Mouse (Mus musculus): ENCODE measurements at regions not wholly inside any gene's neighbourhood (a gene's known extent, or its start where the extent isn't known, plus 50 kb on each side); places are given as distances from the start of the nearest gene placed in this dataset.

DNA sequence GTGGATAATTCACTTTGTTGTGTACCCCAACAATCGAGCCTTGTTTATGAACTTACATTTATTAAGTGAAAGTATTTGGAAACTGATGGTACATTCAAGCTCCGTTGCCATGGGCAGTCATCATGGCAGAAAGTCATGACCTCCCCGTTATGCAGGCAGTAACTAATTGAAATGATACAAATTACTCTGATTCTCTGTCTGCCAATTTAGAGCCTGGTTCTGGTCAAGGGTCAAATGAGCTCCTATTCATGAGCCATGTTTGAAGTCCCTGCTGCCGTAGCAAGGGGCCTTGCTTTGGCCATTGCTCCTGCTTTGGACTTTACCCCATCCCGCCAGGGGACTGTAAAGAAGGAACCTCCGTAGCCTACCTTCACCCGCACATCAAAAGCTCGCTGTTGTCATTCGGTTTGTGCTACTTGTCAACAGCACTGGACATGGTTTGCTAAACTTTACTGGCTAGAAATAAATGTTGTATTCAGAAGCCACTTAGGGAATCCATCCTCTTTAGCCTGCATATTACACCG, 152.8 kb upstream of the Foxd3 start:
- Histone ChIP-seq H3K36me3 (no peaks in the 10 kb centered on the region), H3K4me2 (no peak overlapping the region), H3K4me3 (no peak overlapping the region), H3K27ac (replicated peaks) (no peak overlapping the region), H3K27me3 (replicated peaks) (no peaks in the 10 kb centered on the region), H3K4me1 (no peaks in the 10 kb centered on the region), H3K9me3 (no peaks in the 10 kb centered on the region), H3K9ac (no peak overlapping the region)
- 82% methylated on average over 10 of the region's 10 CpGs for WGBS
- no peak for ATAC-seq (ENCODE audit: extremely low read depth, insufficient number of reproducible peaks, low FRiP score, low TSS enrichment)

DNA sequence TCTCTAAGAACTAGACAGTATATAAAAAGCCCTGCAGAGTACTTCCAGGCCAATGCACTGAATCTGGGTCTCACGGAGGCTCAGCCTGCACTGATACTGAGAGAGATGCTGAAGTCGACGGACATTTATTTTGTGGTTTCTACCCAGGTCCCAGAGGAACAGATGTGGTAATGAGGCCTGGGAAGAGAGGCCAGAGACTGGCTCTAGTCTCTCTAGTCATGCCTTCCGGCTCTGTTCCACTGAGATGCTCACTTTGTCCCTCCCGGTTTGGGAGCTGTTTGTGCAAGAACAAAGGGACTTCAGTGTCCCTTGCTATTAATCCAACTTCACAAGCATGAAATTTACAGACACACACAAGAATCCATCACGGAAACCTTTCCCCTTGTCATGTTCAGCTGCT, 144.1 kb upstream of the Foxd3 start:
- Histone ChIP-seq H3K4me2 (no peak overlapping the region), H3K4me1 (no peaks in the 10 kb centered on the region)
- WGBS, result 74% methylated on average over 6 of the region's 6 CpGs

DNA sequence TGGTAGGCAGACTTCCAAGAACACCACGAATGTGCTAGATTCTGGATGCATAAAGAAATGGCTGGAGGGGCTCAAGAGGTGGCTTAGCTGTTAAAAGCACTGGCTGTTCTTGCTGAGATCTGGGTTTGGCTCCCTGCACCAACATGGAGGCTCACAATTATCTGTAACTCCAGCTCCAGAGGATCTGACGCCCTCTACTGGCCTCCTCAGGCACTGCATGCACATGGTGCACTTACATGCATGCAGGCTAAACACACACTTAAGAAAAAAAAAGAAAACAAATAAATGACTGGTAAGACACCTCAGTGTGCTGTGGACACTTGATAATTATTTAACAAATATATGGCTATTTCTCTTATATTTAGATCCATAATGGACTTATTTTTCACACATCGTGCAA, 139.2 kb upstream of the Foxd3 start:
- H3K4me3 ChIP-seq, result no peak overlapping the region
- no peak overlapping the region for H3K9ac ChIP-seq
- WGBS, result 68% methylated on average over 3 of the region's 3 CpGs
- H3K4me2 ChIP-seq, result no peak overlapping the region
- no peaks in the 10 kb centered on the region for H3K36me3 ChIP-seq
- H3K4me1 ChIP-seq, result no peaks in the 10 kb centered on the region
- no peak overlapping the region for H3K27ac ChIP-seq (replicated peaks)
- ATAC-seq (ENCODE audit: extremely low read depth, insufficient number of reproducible peaks, low FRiP score, low TSS enrichment), result no peak
- no peaks in the 10 kb centered on the region for H3K9me3 ChIP-seq
- H3K27me3 ChIP-seq (replicated peaks), result no peaks in the 10 kb centered on the region

More for the DNA sequence above, 144.1 kb upstream of the Foxd3 start:
- Histone ChIP-seq H3K9ac (no peak overlapping the region), H3K27ac (replicated peaks) (no peak overlapping the region), H3K9me3 (no peaks in the 10 kb centered on the region), H3K36me3 (no peaks in the 10 kb centered on the region), H3K27me3 (replicated peaks) (no peaks in the 10 kb centered on the region), H3K4me3 (no peak overlapping the region)
- ATAC-seq (ENCODE audit: extremely low read depth, insufficient number of reproducible peaks, low FRiP score, low TSS enrichment), result no peak

DNA sequence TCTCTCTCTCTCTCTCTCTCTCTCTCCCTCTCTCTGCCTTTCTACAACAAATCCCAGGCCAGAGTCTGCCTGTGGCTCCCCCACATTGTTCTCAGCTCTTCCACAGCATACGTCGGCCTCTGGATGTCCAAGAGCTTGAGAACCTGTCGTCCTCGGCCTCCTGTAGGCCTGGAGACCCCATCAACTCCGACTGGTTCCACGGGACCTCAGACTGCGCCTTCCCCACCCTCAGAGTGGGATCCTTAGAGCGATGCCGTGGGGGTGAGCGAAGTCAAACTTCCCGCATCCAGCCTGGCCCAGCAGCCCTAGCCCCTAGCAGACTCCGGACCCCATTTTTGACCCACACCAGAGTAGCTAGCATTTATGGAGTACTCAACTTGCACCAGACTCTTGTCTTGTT, 128.7 kb upstream of the Foxd3 start:
- H3K27ac ChIP-seq (replicated peaks), result no peak overlapping the region
- H3K4me1 ChIP-seq, result no peaks in the 10 kb centered on the region
- H3K4me2 ChIP-seq, result no peak overlapping the region
- no peak overlapping the region for H3K4me3 ChIP-seq
- WGBS, result 77% methylated on average over 12 of the region's 12 CpGs
- ATAC-seq (ENCODE audit: extremely low read depth, insufficient number of reproducible peaks, low FRiP score, low TSS enrichment), result no peak
- H3K9me3 ChIP-seq, result no peaks in the 10 kb centered on the region
- H3K27me3 ChIP-seq (replicated peaks), result no peaks in the 10 kb centered on the region
- no peak overlapping the region for H3K9ac ChIP-seq
- no peaks in the 10 kb centered on the region for H3K36me3 ChIP-seq

DNA sequence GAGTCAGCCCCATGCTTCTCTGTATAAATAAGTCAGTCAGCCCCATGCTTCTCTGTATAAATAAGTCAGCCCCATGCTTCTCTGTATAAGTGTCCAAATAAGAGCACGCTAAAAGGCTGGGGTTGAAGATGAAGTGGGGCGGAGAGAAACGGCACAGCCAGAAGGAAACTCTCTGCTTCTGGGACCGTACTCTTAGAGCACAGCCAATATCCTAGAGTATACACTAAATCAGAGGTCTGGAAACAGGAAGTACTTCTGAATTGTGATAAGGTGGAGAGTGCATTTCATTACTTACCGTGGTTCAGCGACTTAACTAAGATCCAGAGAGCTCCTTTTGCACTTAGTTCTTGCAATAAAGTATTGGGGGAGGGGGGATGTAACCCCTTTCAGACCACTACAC, 112.1 kb upstream of the Foxd3 start:
- WGBS, result 46% methylated on average over 6 of the region's 6 CpGs
- Histone ChIP-seq H3K4me3 (no peak overlapping the region), H3K9me3 (0 out of 2 replicates have a peak, but pooled peaks cover 3% of the 10 kb centered on the region), H3K4me2 (no peak overlapping the region), H3K9ac (no peak overlapping the region), H3K4me1 (no peaks in the 10 kb centered on the region), H3K27ac (replicated peaks) (no peak overlapping the region), H3K36me3 (no peaks in the 10 kb centered on the region), H3K27me3 (replicated peaks) (0 out of 2 replicates have a peak, but pooled peaks cover 8% of the 10 kb centered on the region)
- ATAC-seq (ENCODE audit: extremely low read depth, insufficient number of reproducible peaks, low FRiP score, low TSS enrichment), result no peak

DNA sequence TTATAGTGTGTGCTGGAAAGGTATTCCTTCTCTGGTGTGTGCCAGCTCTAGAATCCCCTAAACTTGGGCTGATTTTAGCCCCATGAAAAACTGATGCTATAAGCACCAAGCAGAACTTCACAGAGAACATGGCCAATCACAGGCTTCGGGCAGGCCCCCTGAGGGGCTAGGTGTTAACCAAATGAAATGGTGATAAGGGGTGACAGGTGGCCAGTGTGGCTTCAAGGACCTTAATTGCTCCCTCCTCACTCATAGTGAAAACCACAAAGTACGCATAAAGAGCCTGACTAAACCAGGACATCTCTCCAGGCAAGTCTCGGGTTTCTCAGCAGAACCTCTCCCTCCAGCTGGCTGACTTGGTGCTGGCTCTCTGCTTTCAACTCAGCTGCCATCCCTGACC, 110.4 kb upstream of the Foxd3 start:
- Histone ChIP-seq H3K27me3 (replicated peaks) (0 out of 2 replicates have a peak, but pooled peaks cover 8% of the 10 kb centered on the region), H3K27ac (replicated peaks) (no peak overlapping the region), H3K4me2 (no peak overlapping the region), H3K9ac (no peak overlapping the region), H3K4me1 (no peaks in the 10 kb centered on the region), H3K9me3 (no peaks in the 10 kb centered on the region), H3K36me3 (no peaks in the 10 kb centered on the region), H3K4me3 (no peak overlapping the region)
- ATAC-seq (ENCODE audit: extremely low read depth, insufficient number of reproducible peaks, low FRiP score, low TSS enrichment), result no peak
- WGBS, result 13% methylated on average over 3 of the region's 3 CpGs

DNA sequence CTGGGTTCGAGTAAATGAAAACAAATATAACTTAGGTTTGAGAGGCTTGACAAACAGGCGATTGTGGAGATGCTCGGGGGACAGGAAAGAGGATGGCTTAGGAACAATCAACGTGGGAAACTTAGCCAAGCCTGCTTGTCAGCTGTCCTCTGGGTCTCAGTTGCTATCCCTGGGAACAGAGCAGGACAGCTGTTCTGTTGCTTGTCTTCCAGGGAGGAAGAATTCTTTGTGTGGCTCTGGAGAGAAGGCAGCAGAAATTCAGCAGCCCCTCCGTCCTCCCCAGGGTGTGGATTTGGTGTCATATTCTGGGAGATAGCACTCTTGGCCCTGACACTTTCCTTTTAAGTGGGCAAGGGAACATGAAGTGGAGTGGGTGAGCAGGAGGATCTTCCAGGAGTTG, 98.1 kb upstream of the Foxd3 start:
- H3K4me3 ChIP-seq, result no peak overlapping the region
- no peak overlapping the region for H3K4me2 ChIP-seq
- H3K9me3 ChIP-seq, result no peaks in the 10 kb centered on the region
- no peak overlapping the region for H3K27ac ChIP-seq (replicated peaks)
- 32% methylated on average over 5 of the region's 5 CpGs for WGBS
- H3K27me3 ChIP-seq (replicated peaks), result peaks cover 44% of the 10 kb centered on the region
- no peaks in the 10 kb centered on the region for H3K36me3 ChIP-seq
- H3K9ac ChIP-seq, result no peak overlapping the region
- no peak for ATAC-seq (ENCODE audit: extremely low read depth, insufficient number of reproducible peaks, low FRiP score, low TSS enrichment)
- no peaks in the 10 kb centered on the region for H3K4me1 ChIP-seq

DNA sequence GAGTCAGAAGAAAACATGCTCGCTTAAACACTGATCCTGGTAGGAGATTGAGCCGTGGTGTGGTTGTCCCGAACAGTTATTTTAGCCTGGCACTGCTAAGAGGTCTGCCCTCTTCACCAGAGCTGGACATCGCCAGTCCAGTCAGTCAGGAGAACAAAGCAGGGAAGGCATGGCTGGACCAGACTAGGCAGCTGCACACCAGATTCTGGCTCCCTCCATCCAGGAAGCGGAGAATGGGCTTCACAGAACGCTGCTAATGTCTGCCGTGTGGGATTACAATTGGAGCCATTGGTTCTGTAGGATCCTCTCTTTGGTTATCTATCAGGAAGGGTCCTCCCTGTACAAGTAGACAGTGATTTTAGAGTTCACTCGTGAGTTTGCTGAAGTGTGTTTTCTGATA, 95.5 kb upstream of the Foxd3 start:
- Histone ChIP-seq H3K4me2 (peak overlapping the region; percentile 42), H3K36me3 (no peaks in the 10 kb centered on the region), H3K27me3 (replicated peaks) (peaks cover 46% of the 10 kb centered on the region), H3K27ac (replicated peaks) (no peak overlapping the region), H3K4me3 (0 out of 2 replicates have a peak overlapping the region, but pooled peaks have one; percentile 8), H3K9ac (no peak overlapping the region), H3K4me1 (no peaks in the 10 kb centered on the region), H3K9me3 (no peaks in the 10 kb centered on the region)
- ATAC-seq (ENCODE audit: extremely low read depth, insufficient number of reproducible peaks, low FRiP score, low TSS enrichment), result no peak
- WGBS, result 26% methylated on average over 8 of the region's 8 CpGs

DNA sequence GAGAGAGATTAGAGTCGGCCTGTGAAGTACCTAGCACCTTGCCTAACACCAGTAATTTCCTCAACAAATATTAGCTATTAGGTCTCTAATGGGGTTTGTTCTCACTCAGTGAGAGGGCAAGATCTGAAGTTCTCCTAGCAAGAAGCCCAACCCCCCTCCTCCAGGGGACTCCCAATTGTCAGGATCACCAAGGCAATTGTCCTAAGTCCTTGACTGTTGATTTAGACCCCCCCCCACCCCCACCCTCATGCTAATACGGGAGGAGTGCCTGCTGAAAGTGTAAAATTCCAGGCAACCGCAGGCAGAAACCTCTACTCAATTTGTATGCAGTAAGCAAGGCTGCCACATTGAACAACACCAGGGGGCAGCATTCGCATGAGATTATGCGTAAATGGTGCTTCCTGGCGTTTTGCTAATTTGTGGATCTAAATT, 94.6 kb upstream of the Foxd3 start:
- no peak overlapping the region for H3K27ac ChIP-seq (replicated peaks)
- ATAC-seq (ENCODE audit: extremely low read depth, insufficient number of reproducible peaks, low FRiP score, low TSS enrichment), result no peak
- WGBS, result 6% methylated on average over 6 of the region's 6 CpGs

DNA sequence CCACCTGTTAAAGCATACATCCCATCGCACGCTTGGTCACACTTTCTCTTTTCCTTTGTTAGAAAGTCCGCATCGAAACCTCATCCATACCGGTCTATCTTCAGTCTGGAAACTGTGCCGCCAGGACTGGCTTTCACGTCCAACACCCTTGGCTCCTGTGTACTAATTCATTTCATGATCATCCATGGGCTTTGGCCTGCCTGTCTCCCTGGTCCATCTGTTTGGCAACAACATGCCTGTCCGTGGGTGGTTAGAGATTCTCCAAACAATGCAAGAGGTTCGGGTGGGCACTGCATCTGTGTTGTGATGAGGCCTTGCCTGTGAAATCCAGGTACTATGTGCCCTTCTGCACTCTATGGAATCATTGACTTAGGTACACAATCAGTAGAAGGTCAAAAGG, 90.7 kb upstream of the Foxd3 start:
- 83% methylated on average over 9 of the region's 9 CpGs for WGBS
- H3K36me3 ChIP-seq, result no peaks in the 10 kb centered on the region
- H3K4me1 ChIP-seq, result no peaks in the 10 kb centered on the region
- no peak overlapping the region for H3K4me2 ChIP-seq
- no peak overlapping the region for H3K4me3 ChIP-seq
- no peak for ATAC-seq (ENCODE audit: extremely low read depth, insufficient number of reproducible peaks, low FRiP score, low TSS enrichment)
- no peak overlapping the region for H3K9ac ChIP-seq
- no peaks in the 10 kb centered on the region for H3K9me3 ChIP-seq
- no peak overlapping the region for H3K27ac ChIP-seq (replicated peaks)
- peaks cover 28% of the 10 kb centered on the region for H3K27me3 ChIP-seq (replicated peaks)

More for the DNA sequence above, 94.6 kb upstream of the Foxd3 start:
- Histone ChIP-seq H3K9me3 (no peaks in the 10 kb centered on the region), H3K4me3 (no peak overlapping the region), H3K9ac (no peak overlapping the region), H3K4me2 (peak overlapping the region; percentile 42; the same call in 1 of the 2 replicates), H3K4me1 (no peaks in the 10 kb centered on the region), H3K36me3 (no peaks in the 10 kb centered on the region), H3K27me3 (replicated peaks) (peaks cover 46% of the 10 kb centered on the region)

DNA sequence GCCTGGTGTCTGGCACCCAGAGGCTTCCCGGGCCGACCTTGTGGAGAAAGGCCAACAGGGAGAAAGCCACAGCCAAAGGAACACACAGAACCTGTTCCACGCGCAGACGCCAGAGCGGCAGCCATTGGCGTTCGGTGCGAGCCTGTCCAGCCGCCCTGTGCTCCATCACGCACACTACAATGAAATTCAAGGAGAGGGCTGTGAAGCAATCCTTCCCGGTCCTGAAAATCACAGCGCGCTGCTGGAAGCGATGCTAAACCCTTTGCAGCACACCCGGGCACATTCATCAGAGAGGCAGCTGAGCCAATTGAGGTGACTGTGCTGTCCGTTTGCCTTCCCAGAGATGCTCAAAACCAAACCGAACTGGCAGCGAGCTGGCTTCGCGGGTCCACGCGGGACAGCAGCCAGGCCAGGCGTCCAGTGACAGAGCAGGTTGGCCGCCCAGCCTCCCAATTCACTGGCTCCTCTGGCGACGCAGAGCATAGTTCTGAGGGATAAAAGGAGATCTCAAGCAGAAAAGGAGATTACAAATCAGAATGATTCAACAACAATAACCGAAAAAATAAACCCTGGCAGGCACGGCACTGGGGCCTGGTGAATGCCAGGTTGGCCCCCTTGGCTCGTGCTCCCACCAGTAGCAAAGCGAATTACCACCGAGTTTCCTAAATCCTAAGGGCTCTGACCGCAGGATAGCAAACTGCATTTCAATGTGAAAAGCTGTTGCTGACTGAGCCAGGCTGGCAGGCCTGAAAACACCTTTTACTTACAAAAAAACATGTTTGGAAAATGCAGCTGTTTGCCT, 83.1 kb upstream of the Foxd3 start:
- Histone ChIP-seq H3K4me2 (peak overlapping the region; percentile 71), H3K36me3 (no peaks in the 10 kb centered on the region), H3K27me3 (replicated peaks) (peaks cover 32% of the 10 kb centered on the region), H3K4me3 (peak overlapping the region; percentile 42), H3K9ac (peak overlapping the region; percentile 65), H3K4me1 (peaks cover 11% of the 10 kb centered on the region), H3K9me3 (no peaks in the 10 kb centered on the region), H3K27ac (replicated peaks) (no peak overlapping the region)
- WGBS, result 4% methylated on average over 33 of the region's 33 CpGs
- no peak for ATAC-seq (ENCODE audit: extremely low read depth, insufficient number of reproducible peaks, low FRiP score, low TSS enrichment)

DNA sequence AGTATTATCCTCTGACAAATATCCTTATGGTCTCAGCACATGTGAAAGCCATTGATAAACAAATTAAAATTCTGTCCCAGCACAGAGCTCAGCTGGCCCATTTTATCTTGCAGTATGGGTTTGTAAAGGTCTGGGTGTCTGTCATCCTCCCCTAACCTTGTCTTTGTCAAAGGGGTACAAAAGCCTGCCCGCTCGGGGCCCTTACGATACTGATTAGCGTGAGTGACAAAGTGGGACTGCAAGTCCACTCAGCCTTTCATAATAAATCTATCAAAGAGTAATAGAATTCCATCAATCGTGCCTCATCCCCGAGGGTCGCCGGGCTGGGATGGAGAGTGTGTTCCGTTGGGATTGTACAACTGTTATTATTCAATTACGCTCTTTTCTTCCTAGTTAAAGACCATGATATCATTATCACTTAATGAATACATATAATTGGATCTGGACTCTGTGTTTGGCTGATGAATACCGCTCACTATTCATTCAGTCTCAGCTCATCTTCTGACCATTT, 82.0 kb upstream of the Foxd3 start:
- H3K27ac ChIP-seq (replicated peaks), result no peak overlapping the region
- H3K9me3 ChIP-seq, result no peaks in the 10 kb centered on the region
- no peak overlapping the region for H3K4me3 ChIP-seq
- no peaks in the 10 kb centered on the region for H3K36me3 ChIP-seq
- no peak for ATAC-seq (ENCODE audit: extremely low read depth, insufficient number of reproducible peaks, low FRiP score, low TSS enrichment)
- no peak overlapping the region for H3K4me2 ChIP-seq
- H3K9ac ChIP-seq, result no peak overlapping the region
- peaks cover 11% of the 10 kb centered on the region for H3K4me1 ChIP-seq
- WGBS, result 48% methylated on average over 11 of the region's 11 CpGs
- peaks cover 32% of the 10 kb centered on the region for H3K27me3 ChIP-seq (replicated peaks)
